Mouse (Mus musculus) thymus, adult 2 months (tissue): ENCODE measurements at regions not wholly inside any gene's neighbourhood (a gene's known extent, or its start where the extent isn't known, plus 50 kb on each side); places are given as distances from the start of the nearest gene placed in this dataset.

ENCODE experiments used
- CTCF ChIP-seq: fragments of 200-500 bp; IDR thresholded peaks from 2 replicates; pipeline ENCODE4 v1.5.1; 2012; ENCODE audit warnings: mild to moderate bottlenecking, control low read depth, low read length, moderate library complexity, borderline replicate concordance; ENCODE audit not compliant: control insufficient read depth, poor library complexity, insufficient read depth; ENCODE audit errors: extremely low read depth
- POLR2A ChIP-seq: fragments of 200-500 bp; IDR thresholded peaks from 2 replicates; pipeline ENCODE4 v1.6.1; 2012; ENCODE audit warnings: mild to moderate bottlenecking, low read length, control low read depth, moderate library complexity; ENCODE audit not compliant: control insufficient read depth, poor library complexity, insufficient read depth; ENCODE audit errors: extremely low read depth

DNA sequence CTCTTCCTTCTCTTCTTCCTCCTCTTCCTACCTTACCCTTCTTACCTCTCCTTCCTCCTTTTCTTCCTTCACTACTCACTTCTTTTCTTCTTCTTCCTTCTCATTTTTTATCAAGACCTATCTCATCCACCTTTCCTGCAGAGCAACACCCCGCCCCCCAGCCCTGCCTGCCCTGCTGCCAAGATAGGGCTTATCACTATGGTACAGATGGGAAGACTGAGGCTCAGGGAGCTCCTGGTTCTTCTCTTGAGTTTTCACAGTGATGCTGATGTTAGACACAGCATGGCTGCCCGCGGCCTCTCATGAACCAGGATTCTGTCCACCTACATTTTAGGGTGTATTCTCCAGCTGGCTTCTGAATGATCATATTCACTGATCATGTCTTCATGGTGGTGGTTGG is 100.0 kb upstream of the Mki67 start:
- TF ChIP-seq POLR2A (no peak), CTCF (no peak)
